Mouse (Mus musculus) embryo, embryonic 9.5 days (tissue): ENCODE data around the gene Rrm2.

Experiments
- DNase-seq: peaks from one replicate; pipeline ENCODE4 v3.0.0-alpha.2; 2017; ENCODE audit errors: extremely low spot score

Rrm2 gene

DNA sequence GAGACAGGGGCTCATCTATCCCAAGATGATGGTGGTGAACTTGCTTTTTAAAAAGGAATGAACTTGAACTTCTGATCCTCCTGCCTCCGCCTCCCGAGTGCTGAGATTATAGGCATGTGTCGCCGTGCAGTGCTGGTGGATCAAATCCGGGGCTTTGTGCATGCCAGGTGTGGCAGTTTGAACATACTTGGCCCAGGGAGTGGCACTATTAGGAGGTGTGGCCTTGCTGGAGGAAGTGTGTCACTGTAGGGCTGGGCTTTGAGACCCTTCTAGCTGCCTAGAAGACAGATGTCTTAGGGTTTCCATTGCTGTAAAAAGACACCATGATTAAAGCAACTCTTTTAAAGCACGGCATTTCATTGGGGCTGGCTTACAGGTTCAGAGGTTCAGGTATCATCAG, 42.5 kb downstream of the Rrm2 start:
- no peak for DNase-seq

GRCm38 (mm10) chr12:24753680-24754079, 45.6 kb downstream of the Rrm2 start:
- DNase-seq: no peak

DNA sequence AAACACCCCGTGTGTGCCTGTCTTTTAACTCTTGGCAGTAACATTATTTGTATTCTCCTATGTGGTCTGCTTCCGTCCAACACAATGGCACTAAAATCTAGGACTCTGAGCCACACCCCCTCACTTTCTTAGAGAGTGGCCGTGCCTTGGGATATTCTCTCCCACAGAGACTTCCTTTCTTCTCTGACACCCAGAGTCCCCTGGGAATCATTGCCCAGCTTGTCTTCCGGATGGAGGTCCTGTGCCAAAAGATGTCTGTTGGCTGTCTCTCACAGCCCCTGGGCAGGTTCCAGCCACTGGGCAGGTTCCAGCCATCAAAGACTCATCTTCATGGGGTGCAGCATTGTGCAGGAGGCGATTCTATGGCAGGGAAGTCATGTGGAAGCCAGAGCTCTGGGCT, 46.7 kb downstream of the Rrm2 start:
- no peak for DNase-seq

GRCm38 (mm10) chr12:24755471-24755870, 47.4 kb downstream of the Rrm2 start:
- no peak for DNase-seq

- DNase-seq: no peak
These were observed 49.3 kb downstream of the Rrm2 start for GRCm38 (mm10) chr12:24757387-24757786.

- peak; percentile 47 for DNase-seq
These were observed 50.3 kb downstream of the Rrm2 start for GRCm38 (mm10) chr12:24758374-24758773.

GRCm38 (mm10) chr12:24762253-24762652, 54.2 kb downstream of the Rrm2 start:
- peak; percentile 51 for DNase-seq
